ENCODE assay signal across 24 mouse cellular contexts in the genomic region with DNA sequence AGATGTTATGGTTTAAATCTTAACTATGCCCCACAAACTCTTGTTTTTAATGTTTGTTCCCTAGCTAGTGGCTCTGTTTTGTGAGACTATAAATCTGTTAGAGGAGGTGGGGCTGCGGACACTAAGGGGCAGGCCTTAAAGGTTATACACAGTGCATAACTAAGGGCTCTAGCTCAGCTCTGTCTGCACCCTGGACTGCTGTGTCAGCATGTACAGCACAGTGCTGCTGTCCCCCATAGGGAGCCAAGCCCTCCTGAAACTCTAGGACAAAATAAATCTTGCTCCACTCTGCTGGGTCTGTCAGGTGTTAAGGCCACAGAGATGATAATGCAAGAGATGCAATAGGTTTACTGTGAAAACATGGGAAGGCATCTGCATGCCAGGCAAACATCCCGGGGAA. TPM values are rescaled to one million over a fixed set of nuclear protein-coding genes. Genes with fewer than 3 reads are reported as not detected.
"Had no signal": no experiment of that assay in that cellular context is flagged by ENCODE, and none has a peak within 500 bp of the region (broad histone marks: within the 10 kb centered on the region; RNA-seq: fewer than 3 reads in every experiment).

No protein-coding gene starts in this region.

- H3K4me1 ChIP-seq: hindbrain, embryonic 12.5 days; intestine, embryonic 15.5 days; liver, embryonic 13.5 days; liver, embryonic 15.5 days had no signal

- H3K9ac ChIP-seq: hindbrain, embryonic 12.5 days; hindbrain, embryonic 14.5 days; intestine, embryonic 15.5 days; liver, embryonic 13.5 days; liver, embryonic 15.5 days; liver, postnatal 0 days had no signal

- ATAC-seq: hindbrain, embryonic 16.5 days; inflammation-experienced regulatory T-cells, adult 6 months; intestine, embryonic 15.5 days; intestine, postnatal 0 days; liver, postnatal 0 days had no signal

- H3K9me3 ChIP-seq: hindbrain, embryonic 12.5 days; intestine, embryonic 15.5 days; liver, embryonic 13.5 days; liver, embryonic 15.5 days had no signal

- H3K36me3 ChIP-seq: hindbrain, embryonic 10.5 days; hindbrain, embryonic 12.5 days; intestine, embryonic 15.5 days; liver, embryonic 13.5 days; liver, embryonic 15.5 days had no signal

- H3K27ac ChIP-seq: gastrocnemius, adult 2 months; heart, adult 2 months; hindbrain, embryonic 10.5 days; hindbrain, embryonic 12.5 days; hindbrain, embryonic 14.5 days; intestine, embryonic 15.5 days; kidney, postnatal 0 days; layer of hippocampus, adult 2 months; left cerebral cortex, adult 2 months; liver, embryonic 13.5 days; liver, embryonic 15.5 days had no signal

- H3K4me2 ChIP-seq: heart, embryonic 11.5 days; hindbrain, embryonic 12.5 days; hindbrain, embryonic 14.5 days; intestine, embryonic 15.5 days; liver, embryonic 11.5 days; liver, embryonic 13.5 days; liver, embryonic 15.5 days had no signal

- H3K4me3 ChIP-seq: gastrocnemius, adult 2 months; heart, adult 2 months; hindbrain, embryonic 10.5 days; hindbrain, embryonic 12.5 days; intestine, embryonic 15.5 days; layer of hippocampus, adult 2 months; left cerebral cortex, adult 2 months; liver, embryonic 13.5 days; liver, embryonic 15.5 days had no signal

- H3K27me3 ChIP-seq: hindbrain, embryonic 12.5 days; intestine, embryonic 15.5 days had no signal

- DNase-seq: gastrocnemius, adult 2 months; gastrocnemius, postnatal 10 days; gastrocnemius, postnatal 25 days; heart, adult 2 months; heart, postnatal 10 days; heart, postnatal 4 days; kidney, adult 2 months; kidney, postnatal 14 days; liver; liver, embryonic 13.5 days; liver, postnatal 0 days had no signal

RNA-seq across cellular contexts. Expression of gene Gas1, which starts 10.1 kb away (rescaled TPM):
- polyA plus RNA-seq: inflammation-experienced regulatory T-cells, adult 6 months had no signal
